Mouse (Mus musculus): ENCODE data around the gene Cobl.

DNA sequence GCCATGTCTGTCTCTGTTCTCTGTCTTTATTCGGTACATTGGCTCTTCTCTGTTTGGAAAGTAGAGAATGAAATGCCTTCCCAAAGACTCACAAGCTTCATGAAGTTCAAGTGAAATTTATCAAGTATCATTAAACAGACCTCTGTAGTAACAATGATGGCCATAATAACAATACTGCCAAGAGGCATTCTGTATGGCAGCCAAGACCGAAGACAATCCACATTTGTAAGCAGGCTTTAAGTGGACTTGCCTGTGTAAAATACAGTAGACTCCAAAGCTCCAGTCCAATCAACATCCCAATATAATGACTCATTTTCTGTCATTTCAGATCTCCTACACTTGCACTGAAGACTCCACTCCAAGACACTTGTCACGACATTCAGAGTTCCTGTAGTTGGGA, 16.7 kb downstream of the Cobl start:
- TF ChIP-seq TAL1 (IDR thresholded peaks at IDR 0.05; ENCODE audit: low read length) (no peak), GATA1 (IDR thresholded peaks at IDR 0.05; ENCODE audit: low read length) (no peak)
